Mouse (Mus musculus) gastrocnemius, postnatal 4 days (tissue): ENCODE measurements at regions not wholly inside any gene's neighbourhood (a gene's known extent, or its start where the extent isn't known, plus 50 kb on each side); places are given as distances from the start of the nearest gene placed in this dataset.

Experiments
- DNase-seq, 2 experiments: peaks; one replicate each; pipeline ENCODE4 v3.0.0; 2021 to 2022; ENCODE audit warnings: low spot score in 2 of 2, mixed read lengths in 2 of 2

GRCm38 (mm10) chr3:41235610-41236009 lies 152.8 kb upstream of the Pgrmc2 start:
- DNase-seq: no peak

- DNase-seq: no peak
These were observed 152.1 kb upstream of the Pgrmc2 start for GRCm38 (mm10) chr3:41234994-41235393.

GRCm38 (mm10) chr3:41234191-41234590 lies 151.3 kb upstream of the Pgrmc2 start:
- DNase-seq: no peak

GRCm38 (mm10) chr3:41233439-41233838 lies 150.6 kb upstream of the Pgrmc2 start:
- DNase-seq: no peak

- DNase-seq: no peak
These were observed 148.1 kb upstream of the Pgrmc2 start for GRCm38 (mm10) chr3:41230961-41231377.

GRCm38 (mm10) chr3:41229493-41229892 lies 146.6 kb upstream of the Pgrmc2 start:
- DNase-seq: no peak

GRCm38 (mm10) chr3:41228536-41228935 lies 145.7 kb upstream of the Pgrmc2 start:
- peak in 1 of 2 experiments; percentile 48 for DNase-seq

GRCm38 (mm10) chr3:41220746-41221145 lies 137.9 kb upstream of the Pgrmc2 start:
- no peak for DNase-seq

- DNase-seq: no peak
These were observed 134.9 kb upstream of the Pgrmc2 start for GRCm38 (mm10) chr3:41217770-41218169.

- DNase-seq: no peak
These were observed 130.7 kb upstream of the Pgrmc2 start for GRCm38 (mm10) chr3:41213533-41213932.

- DNase-seq: no peak
These were observed 127.5 kb upstream of the Pgrmc2 start for GRCm38 (mm10) chr3:41210333-41210732.

GRCm38 (mm10) chr3:41202895-41203294 lies 120.0 kb upstream of the Pgrmc2 start:
- DNase-seq: no peak

GRCm38 (mm10) chr3:41201782-41202181 lies 118.9 kb upstream of the Pgrmc2 start:
- no peak for DNase-seq

GRCm38 (mm10) chr3:41200026-41200425 lies 117.2 kb upstream of the Pgrmc2 start:
- DNase-seq: no peak

GRCm38 (mm10) chr3:41198216-41198976 lies 115.5 kb upstream of the Pgrmc2 start:
- no peak for DNase-seq

GRCm38 (mm10) chr3:41195113-41195975 lies 112.5 kb upstream of the Pgrmc2 start:
- peak in 1 of 2 experiments; percentile 58 for DNase-seq

- no peak for DNase-seq
These were observed 111.7 kb upstream of the Pgrmc2 start for GRCm38 (mm10) chr3:41194311-41195112.

GRCm38 (mm10) chr3:41185305-41186097 lies 102.7 kb upstream of the Pgrmc2 start:
- no peak for DNase-seq

- no peak for DNase-seq
These were observed 101.5 kb upstream of the Pgrmc2 start for GRCm38 (mm10) chr3:41184375-41184774.

GRCm38 (mm10) chr3:41182900-41183595 lies 100.2 kb upstream of the Pgrmc2 start:
- DNase-seq: peak in 1 of 2 experiments; percentile 53
